Mouse (Mus musculus) liver, embryonic 12.5 days (tissue): ENCODE measurements around the gene Dydc2. TPM values are rescaled to one million over a fixed set of nuclear protein-coding genes. Genes with fewer than 3 reads are reported as not detected.

ENCODE experiments used
- ATAC-seq: fragments of 200-750 bp; cut with Nextera tagmentation; 2 replicates; pipeline ENCODE4 v1.8.0; 2017; ENCODE audit warnings: moderate number of reproducible peaks, mild to moderate bottlenecking, moderate library complexity
- H3K27ac ChIP-seq: fragments of 300-500 bp; sonication (generic); 2 replicates; pipeline ENCODE4 v1.5.1; 2016; ENCODE audit warnings: mild to moderate bottlenecking
- H3K27me3 ChIP-seq: fragments of 300-500 bp; sonication (generic); replicated peaks from 2 replicates; pipeline ENCODE4 v1.6.1; 2016; ENCODE audit warnings: mild to moderate bottlenecking, moderate library complexity
- H3K36me3 ChIP-seq: fragments of 300-500 bp; sonication (generic); 2 replicates; pipeline ENCODE4 v1.6.1; 2016; ENCODE audit warnings: mild to moderate bottlenecking, moderate library complexity
- H3K4me1 ChIP-seq: fragments of 300-500 bp; sonication (generic); 2 replicates; pipeline ENCODE4 v1.6.1; 2016
- H3K4me2 ChIP-seq: fragments of 300-500 bp; sonication (generic); 2 replicates; pipeline ENCODE4 v1.6.1; 2016; ENCODE audit warnings: mild to moderate bottlenecking, moderate library complexity
- H3K4me3 ChIP-seq: fragments of 300-500 bp; sonication (generic); 2 replicates; pipeline ENCODE4 v1.5.1; 2016; ENCODE audit warnings: mild to moderate bottlenecking, moderate library complexity
- H3K9ac ChIP-seq: fragments of 300-500 bp; sonication (generic); 2 replicates; pipeline ENCODE4 v1.6.1; 2016; ENCODE audit warnings: mild to moderate bottlenecking, moderate library complexity
- H3K9me3 ChIP-seq: fragments of 300-500 bp; sonication (generic); replicated peaks from 2 replicates; pipeline ENCODE4 v1.6.1; 2016; ENCODE audit warnings: mild to moderate bottlenecking, moderate library complexity
- WGBS: fragments of 180-500 bp; shearing (Covaris S2); methylation state at CpG from one replicate; pipeline ENCODE4 v1.1.7; 2016; ENCODE audit not compliant: insufficient replicate concordance; 5-methylcytosine and 5-hydroxymethylcytosine counted together
- polyA plus RNA-seq: library from polyadenylated mRNA; unstranded; fragments of >200 nt; fragmentation: Nextera tagmentation; extraction: Ambion mirVana; gene quantifications from 2 replicates; pipeline ENCODE4 v1.2.1, GENCODE M21; 2016

The Dydc2 gene
- polyA plus RNA-seq, 1 experiment from 2014 or later: not detected

DNA sequence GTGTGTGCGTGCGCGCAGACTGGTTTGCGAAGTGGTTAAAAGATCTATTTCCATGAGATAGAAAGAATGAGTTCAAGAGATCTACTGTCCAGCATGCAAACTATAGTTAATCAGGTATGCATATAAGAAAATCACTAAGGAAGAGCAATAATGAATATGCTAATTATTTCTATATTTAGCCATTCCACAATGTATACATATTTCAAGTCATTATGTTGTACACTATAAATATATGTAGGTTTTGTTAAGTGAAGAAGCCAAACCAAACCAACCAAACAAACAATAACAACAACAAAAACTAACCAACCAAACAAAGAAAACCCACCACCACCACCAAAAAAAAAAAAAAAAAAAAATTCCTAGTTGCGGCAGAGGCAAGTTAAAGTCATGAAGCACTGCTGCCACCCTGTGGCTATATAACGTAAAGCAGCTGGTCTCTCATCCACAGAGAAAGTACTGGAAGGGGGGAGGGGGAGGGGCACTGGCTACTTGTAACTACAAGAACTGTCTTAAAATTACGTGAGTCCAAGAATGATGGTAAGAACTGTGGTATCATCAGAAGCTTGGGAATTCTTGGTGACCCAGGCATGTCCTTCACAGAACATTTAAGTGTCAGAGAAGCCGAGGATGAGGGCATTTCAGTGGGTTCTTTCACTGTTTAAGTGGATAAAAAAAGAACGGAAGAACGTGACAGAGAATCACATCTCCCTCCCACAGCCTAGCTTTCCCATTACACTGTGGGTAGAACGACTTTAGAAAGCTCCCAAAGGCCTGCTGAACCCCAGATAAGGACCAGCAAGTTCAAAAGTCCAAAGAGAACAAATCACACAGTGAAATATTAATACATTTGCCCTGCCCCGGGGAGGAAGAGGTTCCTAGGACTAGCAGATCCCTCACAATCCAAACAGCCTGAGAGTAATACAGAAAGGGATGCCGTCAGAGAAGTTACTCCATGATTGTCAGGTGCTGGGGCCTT is 35.6 kb downstream of the Dydc2 start:
- Histone ChIP-seq H3K9me3 (no peaks in the 10 kb centered on the region), H3K4me1 (peaks cover 10% of the 10 kb centered on the region; the same call in 1 of the 2 replicates), H3K27ac (no peak overlapping the region), H3K36me3 (no peaks in the 10 kb centered on the region), H3K9ac (no peak overlapping the region), H3K4me2 (no peak overlapping the region), H3K4me3 (no peak overlapping the region), H3K27me3 (peaks cover 11% of the 10 kb centered on the region; the same call in 1 of the 2 replicates)
- ATAC-seq: no peak
- 52% methylated on average over 13 of the region's 13 CpGs for WGBS

DNA sequence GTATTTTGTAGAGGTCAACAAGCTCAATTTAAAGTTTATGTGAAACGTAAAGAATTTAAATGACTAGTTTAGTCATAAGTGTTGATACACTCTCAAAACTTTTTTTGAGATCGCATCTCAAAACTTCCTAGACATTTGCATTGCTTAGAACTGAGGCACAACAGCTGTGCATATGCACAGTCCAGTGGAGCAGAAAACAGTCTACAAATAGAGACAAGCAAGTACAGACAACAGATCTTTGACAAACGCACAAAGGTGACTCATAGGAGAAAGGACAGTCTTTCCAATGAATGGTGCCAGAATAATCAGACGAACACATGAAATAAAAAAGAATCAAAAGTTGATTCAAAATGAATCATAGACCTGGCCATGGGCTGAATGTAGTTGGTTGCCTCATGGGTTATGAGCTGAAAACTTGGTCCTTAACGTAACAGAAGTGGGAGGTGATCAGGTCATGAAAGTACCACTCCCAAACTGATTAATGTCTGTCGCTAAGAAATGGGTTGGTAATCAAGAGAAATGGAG is 38.0 kb downstream of the Dydc2 start:
- 83% methylated on average over 6 of the region's 6 CpGs for WGBS
- Histone ChIP-seq H3K4me1 (peaks cover 20% of the 10 kb centered on the region), H3K27me3 (no peaks in the 10 kb centered on the region), H3K27ac (no peak overlapping the region), H3K9ac (no peak overlapping the region), H3K36me3 (no peaks in the 10 kb centered on the region), H3K4me3 (no peak overlapping the region), H3K4me2 (no peak overlapping the region), H3K9me3 (no peaks in the 10 kb centered on the region)
- ATAC-seq: no peak

DNA sequence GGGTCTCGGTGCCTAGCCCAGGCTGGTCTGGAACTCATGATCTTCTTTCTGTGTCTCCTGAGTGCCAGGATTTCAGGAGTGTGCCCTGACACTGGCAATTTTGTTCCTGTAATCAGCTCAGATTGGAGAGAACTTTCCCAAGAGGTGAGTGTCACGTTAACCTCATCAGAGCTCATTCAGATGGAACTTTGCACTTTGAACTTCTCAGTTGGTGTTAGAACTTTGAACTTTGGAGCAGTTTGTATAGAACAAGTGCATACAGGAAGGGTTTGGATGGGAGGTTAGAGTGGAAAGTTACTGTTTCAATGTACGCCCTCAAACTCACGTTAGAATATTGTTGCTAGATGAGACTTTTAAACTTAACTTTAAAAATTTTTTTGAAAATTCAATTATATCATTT is 39.7 kb downstream of the Dydc2 start:
- H3K4me1 ChIP-seq: peaks cover 38% of the 10 kb centered on the region
- 70% methylated on average over 4 of the region's 4 CpGs for WGBS
- no peak overlapping the region for H3K4me3 ChIP-seq
- H3K4me2 ChIP-seq: no peak overlapping the region
- H3K27ac ChIP-seq: no peak overlapping the region
- H3K36me3 ChIP-seq: no peaks in the 10 kb centered on the region
- no peak overlapping the region for H3K9ac ChIP-seq
- ATAC-seq: no peak
- H3K27me3 ChIP-seq: no peaks in the 10 kb centered on the region
- no peaks in the 10 kb centered on the region for H3K9me3 ChIP-seq

DNA sequence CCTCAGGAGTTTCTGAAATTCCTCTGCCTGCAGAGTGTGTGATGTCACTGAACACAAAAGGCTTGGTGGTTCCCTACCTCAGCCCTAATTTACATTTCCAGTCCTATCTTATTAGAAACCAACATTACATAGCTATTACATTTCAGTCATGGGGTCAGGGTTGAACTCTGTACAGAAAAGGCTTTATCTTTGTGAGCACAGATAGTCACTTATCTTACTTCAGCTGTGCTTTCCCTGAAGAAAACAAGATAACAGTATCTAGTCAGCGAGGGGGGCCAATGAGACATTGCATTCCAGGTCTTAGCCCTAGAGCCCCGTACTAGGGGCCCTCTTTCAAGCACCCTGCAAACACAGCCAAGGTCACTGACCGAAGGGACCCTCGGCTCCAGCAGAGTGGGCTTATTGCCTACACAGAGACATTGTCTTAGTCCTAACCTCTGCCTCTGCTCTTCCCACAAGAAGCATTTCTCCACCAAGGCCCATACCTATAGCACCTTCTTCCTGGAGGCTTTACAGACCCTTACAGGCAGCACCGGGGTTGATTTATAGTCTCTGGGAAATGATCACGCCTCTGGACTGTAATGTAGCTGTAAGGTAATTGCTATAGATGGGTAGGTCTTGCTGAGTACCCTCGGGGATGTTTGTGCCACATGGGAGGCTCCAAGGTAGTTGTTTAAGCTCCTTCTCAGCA is 43.3 kb downstream of the Dydc2 start:
- WGBS: 30% methylated on average over 7 of the region's 7 CpGs
- Histone ChIP-seq H3K36me3 (no peaks in the 10 kb centered on the region), H3K4me1 (peaks cover 41% of the 10 kb centered on the region), H3K27ac (peak overlapping the region; percentile 80), H3K4me2 (peak overlapping the region; percentile 49), H3K27me3 (no peaks in the 10 kb centered on the region), H3K9me3 (no peaks in the 10 kb centered on the region), H3K4me3 (no peak overlapping the region; the same call in 1 of the 2 replicates), H3K9ac (peak overlapping the region; percentile 59)
- ATAC-seq: peak; percentile 93

DNA sequence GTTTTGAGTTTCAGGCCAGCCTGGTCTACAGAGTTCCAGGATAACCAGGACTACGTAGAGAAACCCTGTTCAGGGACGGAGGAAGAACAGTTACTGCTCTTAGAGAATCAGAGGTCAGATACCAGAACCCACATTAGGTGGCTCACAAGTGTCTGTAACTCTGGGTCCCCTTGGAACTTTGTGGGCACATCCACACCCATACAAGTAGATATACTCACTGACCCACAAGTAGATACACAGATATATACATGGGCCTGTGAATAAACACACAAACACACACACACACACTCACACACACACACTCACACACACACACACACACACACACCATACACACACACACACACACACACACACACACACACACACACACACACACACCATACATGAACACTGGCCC is 43.9 kb downstream of the Dydc2 start:
- H3K36me3 ChIP-seq: no peaks in the 10 kb centered on the region
- 56% methylated on average over 2 of the region's 2 CpGs for WGBS
- no peaks in the 10 kb centered on the region for H3K9me3 ChIP-seq

DNA sequence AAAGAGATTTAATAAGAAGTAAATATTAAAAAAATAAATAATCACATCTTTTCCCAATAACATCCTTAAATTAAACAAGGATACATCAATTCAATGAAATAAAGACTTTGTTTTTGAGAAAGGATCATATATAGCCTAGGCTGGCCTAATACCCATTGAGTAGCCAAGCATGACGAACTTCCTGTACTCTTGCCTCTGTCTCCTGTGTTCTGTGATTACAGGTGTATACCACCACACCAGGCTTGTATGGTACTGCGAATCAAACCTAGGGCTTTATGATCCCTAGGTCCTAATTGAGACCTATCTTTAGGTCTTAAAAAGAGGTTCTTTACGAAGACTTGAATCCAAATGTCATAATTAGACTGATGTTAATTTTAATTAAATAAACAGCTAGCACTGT is 47.8 kb downstream of the Dydc2 start:
- ATAC-seq: no peak
- no peak overlapping the region for H3K27ac ChIP-seq
- no peak overlapping the region for H3K4me2 ChIP-seq
- no peaks in the 10 kb centered on the region for H3K36me3 ChIP-seq
- 76% methylated on average over 3 of the region's 3 CpGs for WGBS
- no peaks in the 10 kb centered on the region; the same call in 1 of the 2 replicates for H3K27me3 ChIP-seq
- no peaks in the 10 kb centered on the region for H3K9me3 ChIP-seq
- no peak overlapping the region for H3K4me3 ChIP-seq
- no peak overlapping the region for H3K9ac ChIP-seq
- peaks cover 43% of the 10 kb centered on the region for H3K4me1 ChIP-seq

More for the DNA sequence above, 43.9 kb downstream of the Dydc2 start:
- ATAC-seq: peak; percentile 56
- Histone ChIP-seq H3K4me3 (no peak overlapping the region), H3K9ac (peak overlapping the region; percentile 32), H3K4me1 (peaks cover 41% of the 10 kb centered on the region), H3K4me2 (peak overlapping the region; percentile 49), H3K27me3 (no peaks in the 10 kb centered on the region), H3K27ac (peak overlapping the region; percentile 76)

DNA sequence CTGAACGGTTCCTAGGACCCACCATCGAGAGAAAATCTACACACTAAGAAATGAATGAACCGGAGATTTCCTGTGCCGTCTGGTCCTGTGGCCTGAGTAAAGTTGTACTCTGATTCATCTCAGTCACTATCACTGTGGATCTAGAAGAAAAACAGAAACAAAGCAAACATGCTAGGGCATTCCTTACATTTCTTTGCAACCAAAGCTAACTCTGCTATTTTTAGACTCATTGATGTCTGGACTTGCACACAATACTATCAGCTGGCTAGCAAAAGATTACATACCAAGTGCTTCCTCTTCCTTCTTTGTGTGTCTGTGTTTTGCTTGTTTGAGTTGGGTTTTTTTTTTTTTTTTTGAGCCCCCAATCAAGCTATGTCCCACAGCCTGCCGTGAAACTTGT is 51.5 kb downstream of the Dydc2 start:
- Histone ChIP-seq H3K36me3 (no peaks in the 10 kb centered on the region), H3K4me1 (peaks cover 40% of the 10 kb centered on the region), H3K4me3 (no peak overlapping the region), H3K27me3 (peaks cover 13% of the 10 kb centered on the region), H3K4me2 (no peak overlapping the region), H3K9me3 (no peaks in the 10 kb centered on the region), H3K27ac (no peak overlapping the region), H3K9ac (no peak overlapping the region)
- no peak for ATAC-seq
- WGBS: 32% methylated on average over 5 of the region's 5 CpGs

DNA sequence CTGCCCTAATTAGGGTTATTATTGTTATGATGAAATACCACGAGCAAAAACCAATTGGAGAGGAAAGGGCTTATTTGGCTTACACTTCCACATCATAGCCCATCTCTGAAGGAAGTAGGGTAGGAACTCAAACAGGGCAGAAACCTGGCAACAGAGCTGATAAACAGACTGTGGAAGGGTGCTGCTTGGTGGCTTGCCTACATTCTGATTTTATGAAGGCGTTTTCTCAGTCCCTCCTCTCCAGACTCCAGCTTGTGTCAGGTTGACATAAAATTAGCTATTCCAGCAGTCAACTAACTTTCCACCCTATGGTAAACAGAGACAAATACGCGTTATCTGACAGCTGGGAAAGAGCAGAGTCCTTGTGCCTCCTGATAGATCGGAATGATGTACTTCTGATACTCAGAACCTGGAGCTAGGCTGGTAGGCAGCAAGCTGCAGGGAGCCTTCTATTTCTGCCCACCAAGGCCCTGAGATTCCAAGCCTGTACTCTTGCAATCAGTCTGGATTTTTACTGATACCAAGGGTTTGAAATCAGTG is 54.2 kb downstream of the Dydc2 start:
- no peaks in the 10 kb centered on the region for H3K9me3 ChIP-seq
- H3K4me1 ChIP-seq: peaks cover 65% of the 10 kb centered on the region
- no peak overlapping the region for H3K4me3 ChIP-seq
- H3K9ac ChIP-seq: no peak overlapping the region; the same call in 1 of the 2 replicates
- H3K36me3 ChIP-seq: no peaks in the 10 kb centered on the region
- H3K4me2 ChIP-seq: peak overlapping the region; percentile 92; the same call in 1 of the 2 replicates
- peaks cover 13% of the 10 kb centered on the region for H3K27me3 ChIP-seq
- no peak overlapping the region for H3K27ac ChIP-seq
- WGBS: 52% methylated on average over 5 of the region's 5 CpGs
- ATAC-seq: no peak

DNA sequence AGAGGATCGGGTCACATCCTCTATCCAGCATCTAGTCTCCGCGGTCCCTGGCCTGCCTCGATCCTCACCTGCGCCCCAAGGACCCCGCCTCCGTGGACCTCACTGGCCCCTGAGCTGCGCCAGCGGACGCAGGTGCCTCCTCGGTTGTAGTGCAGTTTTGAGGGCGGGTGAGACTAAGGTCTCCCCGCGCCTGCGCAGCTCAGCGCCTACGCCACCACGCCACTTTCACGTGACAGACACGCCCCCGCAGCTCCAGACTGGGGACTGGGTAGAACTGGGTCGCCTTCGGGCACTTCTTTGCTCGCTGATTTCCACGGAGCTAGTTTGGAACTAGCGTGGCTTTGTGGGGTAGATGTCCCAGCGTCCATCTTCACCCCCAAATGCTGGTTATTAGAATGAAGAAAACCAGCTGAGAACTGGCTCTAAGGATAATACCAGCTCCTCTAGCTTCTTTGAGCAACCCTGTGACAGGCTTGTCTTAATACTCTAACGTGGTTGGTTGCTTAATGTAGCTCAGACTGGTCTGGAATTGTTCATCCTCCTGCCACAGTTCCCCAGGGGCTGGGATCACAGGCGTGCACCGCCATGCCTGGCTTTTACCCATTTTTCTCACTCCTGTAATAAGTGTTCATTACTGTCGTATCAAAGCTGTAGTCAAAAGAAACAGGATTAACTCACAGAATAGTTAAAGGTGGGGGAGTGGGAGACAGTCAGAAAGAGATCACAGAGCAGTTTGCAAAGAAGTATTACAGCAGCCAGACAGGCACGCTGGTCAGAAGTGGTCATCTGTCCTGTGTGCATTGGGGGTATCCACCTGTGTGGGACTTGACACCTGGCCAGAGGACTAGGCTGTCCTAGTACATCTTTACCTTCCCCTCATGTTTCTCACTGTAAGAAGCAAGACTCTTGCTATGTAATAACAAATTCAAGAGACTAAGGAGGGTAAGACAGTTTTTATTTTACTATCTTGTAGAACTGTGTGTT is 55.1 kb downstream of the Dydc2 start, which contains the start of gene Fam213a:
TSS of gene Fam213a (minus strand) at position 159 of the 984 bp plus-strand sequence.
- WGBS: 6% methylated on average over 32 of the region's 32 CpGs
- Histone ChIP-seq H3K4me3 (peak within 1 kb of the TSS; percentile 69), H3K4me2 (peak within 1 kb of the TSS; percentile 92), H3K27ac (peak within 1 kb of the TSS; percentile 83), H3K4me1 (peaks cover 73% of the 10 kb centered on the region), H3K9me3 (no peaks in the 10 kb centered on the region), H3K27me3 (peaks cover 13% of the 10 kb centered on the region), H3K9ac (peak within 1 kb of the TSS; percentile 89), H3K36me3 (no peaks in the 10 kb centered on the region)
- ATAC-seq: peak; percentile 94

DNA sequence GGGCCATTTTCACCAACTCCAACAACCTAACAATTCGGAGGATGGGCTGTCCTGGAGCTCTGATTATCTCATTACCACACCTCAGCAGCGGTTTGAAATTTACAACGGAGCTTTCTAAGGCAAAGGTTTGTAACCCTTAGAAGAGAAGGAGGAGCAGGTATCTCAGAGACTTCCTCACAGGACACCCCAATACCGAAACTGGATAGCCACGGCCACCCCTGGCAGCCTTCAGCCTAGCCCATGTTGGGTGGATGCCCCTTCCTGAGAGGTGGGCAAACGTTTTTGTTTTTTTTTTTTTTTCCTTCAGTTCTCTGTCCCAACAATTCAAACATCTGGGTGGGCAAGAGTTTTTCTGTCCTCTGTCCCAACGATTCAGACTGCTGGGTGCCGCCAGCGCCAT is 55.9 kb downstream of the Dydc2 start:
- H3K4me1 ChIP-seq: peaks cover 81% of the 10 kb centered on the region
- peak overlapping the region; percentile 83 for H3K27ac ChIP-seq
- 10% methylated on average over 9 of the region's 9 CpGs for WGBS
- peaks cover 13% of the 10 kb centered on the region for H3K27me3 ChIP-seq
- no peaks in the 10 kb centered on the region for H3K36me3 ChIP-seq
- peak overlapping the region; percentile 69 for H3K4me3 ChIP-seq
- peak overlapping the region; percentile 92 for H3K4me2 ChIP-seq
- peak; percentile 7; the same call in 1 of the 2 replicates for ATAC-seq
- no peaks in the 10 kb centered on the region for H3K9me3 ChIP-seq
- peak overlapping the region; percentile 89 for H3K9ac ChIP-seq

DNA sequence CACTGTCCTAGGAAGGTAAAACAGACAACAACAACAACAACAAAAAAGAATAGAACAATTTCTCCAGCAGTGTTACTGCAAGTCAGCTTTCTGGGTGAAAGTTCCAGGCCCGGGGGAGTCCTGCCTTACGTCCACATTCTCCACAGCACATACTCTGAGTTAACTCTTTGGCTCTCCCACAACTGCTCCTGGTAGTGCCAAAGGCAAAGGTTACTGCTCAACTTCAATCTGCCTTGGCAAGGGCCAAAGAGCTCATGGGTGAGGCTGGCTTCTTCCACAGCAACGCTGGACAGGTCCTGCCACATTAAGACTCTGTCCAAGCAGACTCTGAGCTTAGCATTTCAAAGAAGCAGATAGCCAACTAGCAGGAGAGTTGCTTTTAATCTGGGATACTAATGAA is 57.1 kb downstream of the Dydc2 start:
- Histone ChIP-seq H3K9me3 (no peaks in the 10 kb centered on the region), H3K27me3 (peaks cover 13% of the 10 kb centered on the region), H3K4me3 (no peak overlapping the region), H3K27ac (peak overlapping the region; percentile 83), H3K4me2 (peak overlapping the region; percentile 92), H3K9ac (no peak overlapping the region), H3K36me3 (no peaks in the 10 kb centered on the region), H3K4me1 (peaks cover 84% of the 10 kb centered on the region)
- 78% methylated on average over 3 of the region's 3 CpGs for WGBS
- no peak for ATAC-seq
